Mouse (Mus musculus): ENCODE measurements around the gene Ism2. TPM values are rescaled to one million over a fixed set of nuclear protein-coding genes. Genes with fewer than 3 reads are reported as not detected.
"Not testable (repeated sequence)": the region's sequence is repeated elsewhere in the genome, so short reads cannot be mapped to it uniquely, and the experiment has no call there.

Gene Ism2
- polyA plus RNA-seq, 1 experiment from 2014 or later, result 1.8 TPM

DNA sequence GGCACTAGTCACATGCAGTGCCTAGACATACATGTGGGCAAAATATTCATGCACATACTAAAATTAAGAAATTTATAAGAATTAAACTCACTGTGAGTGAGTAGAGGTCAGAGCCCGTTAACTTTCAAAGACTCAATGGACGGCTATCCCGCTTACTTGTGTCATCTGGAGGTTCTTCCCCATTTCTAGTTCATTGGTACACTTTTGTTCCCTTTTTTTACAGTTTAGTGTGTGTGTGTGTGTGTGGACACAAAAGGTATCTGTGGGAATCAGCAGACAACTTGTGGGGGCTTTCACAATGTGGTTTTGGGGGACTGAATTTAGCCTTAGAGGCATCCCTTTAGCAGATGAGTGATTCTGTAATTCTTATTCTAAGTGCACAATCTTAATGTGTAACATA lies 25.9 kb upstream of the Ism2 start:
- Histone ChIP-seq H3K27ac (no peak overlapping the region), H3K36me3 (replicated peaks) (no peaks in the 10 kb centered on the region), H3K27me3 (ENCODE audit: poor library complexity, severe bottlenecking) (peaks cover 51% of the 10 kb centered on the region), H3K4me1 (peaks cover 47% of the 10 kb centered on the region), H3K4me3 (no peak overlapping the region), H3K9me3 (no peaks in the 10 kb centered on the region)
- WGBS, result 90% methylated on average over 3 of the region's 3 CpGs
- DNase-seq (ENCODE audit: extremely low spot score, low spot score), result no peak

DNA sequence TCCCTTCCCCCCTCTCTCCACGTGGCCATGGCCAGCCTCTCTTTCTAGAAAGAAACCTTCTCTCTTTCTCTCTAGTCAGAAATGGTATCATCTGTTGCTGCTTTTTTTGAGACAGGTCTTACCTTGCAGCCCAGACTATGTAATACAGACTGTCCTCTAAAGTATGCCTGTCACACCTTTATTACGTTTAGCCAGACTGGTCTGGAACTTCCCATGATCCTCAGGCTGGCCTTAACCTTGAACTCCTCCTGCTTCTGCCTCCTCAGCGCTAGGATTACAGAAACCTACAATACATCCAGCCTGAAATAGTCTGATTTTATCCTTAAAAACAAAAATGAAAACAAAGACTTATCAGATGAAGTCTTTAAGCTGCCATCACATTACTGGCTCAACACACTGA lies 19.7 kb upstream of the Ism2 start:
- Histone ChIP-seq H3K4me1 (no peaks in the 10 kb centered on the region), H3K36me3 (replicated peaks) (peaks cover 3% of the 10 kb centered on the region), H3K27ac (no peak overlapping the region), H3K27me3 (ENCODE audit: poor library complexity, severe bottlenecking) (peaks cover 8% of the 10 kb centered on the region; the same call in 1 of the 2 replicates), H3K4me3 (no peak overlapping the region), H3K9me3 (no peaks in the 10 kb centered on the region)
- DNase-seq (ENCODE audit: extremely low spot score, low spot score), result no peak
- WGBS, result 83% methylated on average over 3 of the region's 3 CpGs

GRCm38 (mm10) chr12:87317951-87318350 lies 18.4 kb upstream of the Ism2 start:
- H3K4me3 ChIP-seq, result no peak overlapping the region
- H3K9me3 ChIP-seq, result no peaks in the 10 kb centered on the region
- peaks cover 5% of the 10 kb centered on the region for H3K36me3 ChIP-seq (replicated peaks)
- 56% methylated on average over 1 of the region's 1 CpGs for WGBS
- no peaks in the 10 kb centered on the region for H3K4me1 ChIP-seq
- H3K27me3 ChIP-seq (ENCODE audit: poor library complexity, severe bottlenecking), result no peaks in the 10 kb centered on the region
- no peak for DNase-seq (ENCODE audit: extremely low spot score, low spot score)
- H3K27ac ChIP-seq, result no peak overlapping the region

DNA sequence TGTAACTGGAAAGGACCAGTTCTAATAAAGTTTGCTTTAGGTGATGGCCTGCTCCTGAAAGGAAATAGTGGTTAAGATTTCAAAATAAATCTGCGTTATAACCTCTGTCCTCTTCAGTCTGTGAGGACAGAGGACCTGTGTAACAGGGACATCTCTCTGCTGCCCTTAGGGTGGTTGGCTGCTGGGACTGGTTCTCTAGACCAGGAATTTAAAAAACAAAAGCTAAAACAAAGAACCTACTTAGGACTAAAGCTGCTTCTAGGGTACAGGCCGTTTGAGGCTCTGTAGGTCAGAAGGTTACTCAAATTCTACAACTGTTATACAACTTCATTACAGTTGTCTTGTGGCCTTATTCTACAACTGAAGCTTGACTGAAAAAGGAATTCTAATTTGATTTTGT lies 13.6 kb upstream of the Ism2 start:
- no peaks in the 10 kb centered on the region for H3K27me3 ChIP-seq (ENCODE audit: poor library complexity, severe bottlenecking)
- WGBS, result 56% methylated on average over 2 of the region's 2 CpGs

GRCm38 (mm10) chr12:87306584-87306844 lies 7.0 kb upstream of the Ism2 start:
- H3K27ac ChIP-seq; H3K4me3 ChIP-seq; H3K27me3 ChIP-seq (ENCODE audit: poor library complexity, severe bottlenecking); DNase-seq (ENCODE audit: extremely low spot score, low spot score); H3K4me1 ChIP-seq; H3K9me3 ChIP-seq: not testable (repeated sequence)
- 81% methylated on average over 4 of the region's 4 CpGs for WGBS
- peaks cover 25% of the 10 kb centered on the region for H3K36me3 ChIP-seq (replicated peaks)

More for the DNA sequence above, 13.6 kb upstream of the Ism2 start:
- Histone ChIP-seq H3K36me3 (replicated peaks) (peaks cover 44% of the 10 kb centered on the region), H3K4me1 (no peaks in the 10 kb centered on the region), H3K4me3 (no peak overlapping the region), H3K9me3 (no peaks in the 10 kb centered on the region), H3K27ac (no peak overlapping the region)
- no peak for DNase-seq (ENCODE audit: extremely low spot score, low spot score)

DNA sequence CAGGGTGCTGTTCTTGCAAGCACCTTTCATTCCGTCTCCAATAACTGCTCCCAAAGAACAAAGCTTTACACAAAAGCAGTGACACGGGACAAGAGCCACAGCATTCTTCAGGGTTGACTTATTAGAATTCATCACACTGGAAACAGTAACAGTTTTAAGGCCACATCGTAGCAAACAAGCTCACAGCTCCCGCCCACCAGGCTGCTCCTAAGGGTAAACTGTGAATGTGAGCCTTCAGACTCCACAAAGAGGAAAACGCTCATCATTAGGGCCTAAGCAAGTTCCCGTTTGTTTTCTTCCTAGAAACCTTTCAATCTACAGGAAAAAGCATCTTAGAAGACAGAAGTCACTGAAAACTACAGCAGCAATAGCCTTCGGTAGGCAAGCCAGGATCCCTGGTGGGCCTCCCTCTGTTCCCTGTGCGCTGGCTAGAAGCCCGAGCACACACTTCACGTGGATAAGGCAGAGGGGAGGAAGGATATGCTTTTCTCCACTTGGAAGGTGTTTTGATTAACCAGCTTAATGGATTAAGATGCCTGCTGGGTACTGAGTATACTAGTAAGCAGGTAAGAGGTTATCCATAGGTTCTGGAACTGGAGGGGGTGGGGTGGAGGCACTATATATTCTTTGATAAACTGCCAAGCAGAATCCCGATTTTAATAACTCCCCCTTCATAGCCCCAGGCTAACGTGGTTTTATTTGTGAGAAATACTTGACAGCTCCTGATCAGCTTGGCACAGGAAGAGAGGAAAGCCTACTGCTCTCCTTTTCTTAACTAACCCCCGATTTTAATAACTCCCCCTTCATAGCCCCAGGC lies 6.5 kb upstream of the Ism2 start:
- DNase-seq (ENCODE audit: extremely low spot score, low spot score), result no peak
- Histone ChIP-seq H3K36me3 (replicated peaks) (peaks cover 25% of the 10 kb centered on the region), H3K27ac (0 out of 2 replicates have a peak overlapping the region, but pooled peaks have one; percentile 15), H3K27me3 (ENCODE audit: poor library complexity, severe bottlenecking) (peaks cover 14% of the 10 kb centered on the region), H3K4me3 (no peak overlapping the region), H3K4me1 (peaks cover 9% of the 10 kb centered on the region), H3K9me3 (no peaks in the 10 kb centered on the region)
- WGBS, result 41% methylated on average over 13 of the region's 13 CpGs

DNA sequence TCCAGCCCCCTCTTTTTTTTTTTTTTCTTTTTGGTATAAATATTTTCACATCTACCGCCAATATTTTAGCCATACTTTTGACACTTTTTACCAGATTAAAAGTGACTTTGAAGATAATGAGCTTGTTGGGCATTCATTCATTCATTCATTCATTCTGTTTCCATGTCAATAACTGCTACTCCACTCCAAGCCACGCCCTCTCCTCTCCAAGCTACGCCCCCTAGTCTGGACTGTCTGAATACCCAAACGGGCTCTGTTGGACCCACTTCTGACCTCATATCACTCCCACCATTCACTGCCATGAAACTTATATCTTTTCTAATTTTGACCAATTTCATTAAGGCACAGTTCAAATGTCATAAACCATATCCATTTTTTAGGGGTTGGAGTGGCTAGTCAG lies 1.7 kb upstream of the Ism2 start:
- no peak for DNase-seq (ENCODE audit: extremely low spot score, low spot score)
- H3K4me3 ChIP-seq, result no peak overlapping the region
- H3K27me3 ChIP-seq (ENCODE audit: poor library complexity, severe bottlenecking), result peaks cover 46% of the 10 kb centered on the region
- WGBS, result 44% methylated on average over 4 of the region's 4 CpGs
- H3K36me3 ChIP-seq (replicated peaks), result no peaks in the 10 kb centered on the region
- no peak overlapping the region for H3K27ac ChIP-seq
- H3K9me3 ChIP-seq, result no peaks in the 10 kb centered on the region
- H3K4me1 ChIP-seq, result peaks cover 27% of the 10 kb centered on the region

- no peaks in the 10 kb centered on the region for H3K36me3 ChIP-seq (replicated peaks)
- no peaks in the 10 kb centered on the region for H3K9me3 ChIP-seq
- peak overlapping the region; percentile 86; the same call in 1 of the 2 replicates for H3K27ac ChIP-seq
- H3K27me3 ChIP-seq (ENCODE audit: poor library complexity, severe bottlenecking), result peaks cover 46% of the 10 kb centered on the region
- peaks cover 19% of the 10 kb centered on the region for H3K4me1 ChIP-seq
- WGBS, result 1% methylated on average over 9 of the region's 9 CpGs
- DNase-seq (ENCODE audit: extremely low spot score, low spot score), result no peak
- peak overlapping the region; percentile 67 for H3K4me3 ChIP-seq
These were observed 861 bp upstream of the Ism2 start for GRCm38 (mm10) chr12:87300441-87300690.

DNA sequence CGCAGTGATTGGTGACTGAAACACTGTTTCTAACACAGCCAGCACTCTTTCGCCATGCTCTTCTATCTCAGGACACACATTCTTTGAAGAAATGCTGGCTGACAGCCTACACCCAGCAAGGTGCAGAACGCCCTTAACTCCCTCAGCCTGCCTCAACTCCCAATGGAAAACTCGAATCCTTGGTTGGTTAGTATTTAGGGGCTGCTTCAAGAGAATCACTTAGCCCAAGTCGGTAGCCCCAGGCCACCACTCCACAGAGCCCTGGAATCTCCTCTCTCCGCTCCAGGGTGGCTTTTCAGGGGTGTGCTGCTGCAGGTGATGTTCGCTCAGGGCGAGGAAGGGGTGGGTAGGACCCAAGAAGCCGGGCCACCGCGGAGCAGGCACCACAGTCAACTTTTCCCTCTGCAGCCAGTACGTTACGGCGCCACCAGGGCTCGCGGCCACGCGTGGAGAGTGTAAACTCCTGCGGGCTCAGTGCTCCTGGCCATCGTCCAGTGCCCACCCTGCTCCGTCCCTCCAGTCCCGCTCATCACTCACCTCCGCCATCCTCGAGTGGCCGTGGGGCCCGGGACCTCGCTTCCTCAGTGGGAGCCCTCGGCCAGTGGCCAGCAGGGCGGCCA lies 358 bp downstream of the Ism2 start:
- Histone ChIP-seq H3K4me1 (peaks cover 18% of the 10 kb centered on the region), H3K4me3 (peak overlapping the region; percentile 67), H3K27ac (peak overlapping the region; percentile 86), H3K27me3 (ENCODE audit: poor library complexity, severe bottlenecking) (peaks cover 46% of the 10 kb centered on the region), H3K9me3 (no peaks in the 10 kb centered on the region), H3K36me3 (replicated peaks) (no peaks in the 10 kb centered on the region)
- DNase-seq (ENCODE audit: extremely low spot score, low spot score), result peak; percentile 22
- 10% methylated on average over 29 of the region's 29 CpGs for WGBS

GRCm38 (mm10) chr12:87293934-87294333 lies 5.6 kb downstream of the Ism2 start:
- no peak overlapping the region for H3K27ac ChIP-seq
- H3K9me3 ChIP-seq, result no peaks in the 10 kb centered on the region
- H3K4me3 ChIP-seq, result no peak overlapping the region
- WGBS, result 66% methylated on average over 6 of the region's 6 CpGs
- no peak for DNase-seq (ENCODE audit: extremely low spot score, low spot score)
- no peaks in the 10 kb centered on the region for H3K36me3 ChIP-seq (replicated peaks)
- H3K4me1 ChIP-seq, result peaks cover under 1% of the 10 kb centered on the region; the same call in 1 of the 2 replicates
- peaks cover 12% of the 10 kb centered on the region for H3K27me3 ChIP-seq (ENCODE audit: poor library complexity, severe bottlenecking)

DNA sequence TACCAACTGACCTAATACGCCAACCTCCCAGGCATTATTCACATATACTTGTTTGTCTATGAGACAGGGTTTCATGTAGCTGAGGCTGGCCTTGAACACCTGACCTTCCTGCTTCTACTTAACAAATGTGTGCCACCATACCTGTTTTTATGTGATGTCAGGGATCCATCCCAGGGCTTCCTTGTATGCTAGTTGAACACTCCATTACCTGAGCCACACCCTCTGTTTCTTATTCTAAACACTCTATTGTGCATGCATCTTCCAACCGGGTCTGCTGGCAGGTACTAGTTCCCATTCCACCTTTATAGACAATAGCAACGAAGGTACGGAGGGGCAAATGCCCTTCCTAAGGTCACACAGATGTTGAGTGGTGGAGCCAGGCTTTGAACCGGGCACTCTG lies 10.4 kb downstream of the Ism2 start:
- H3K36me3 ChIP-seq (replicated peaks), result no peaks in the 10 kb centered on the region
- H3K27ac ChIP-seq, result no peak overlapping the region
- no peak overlapping the region for H3K4me3 ChIP-seq
- 90% methylated on average over 5 of the region's 5 CpGs for WGBS
- no peak for DNase-seq (ENCODE audit: extremely low spot score, low spot score)
- H3K9me3 ChIP-seq, result no peaks in the 10 kb centered on the region
- H3K4me1 ChIP-seq, result 0 out of 2 replicates have a peak, but pooled peaks cover under 1% of the 10 kb centered on the region
- H3K27me3 ChIP-seq (ENCODE audit: poor library complexity, severe bottlenecking), result no peaks in the 10 kb centered on the region

- Histone ChIP-seq H3K36me3 (replicated peaks) (no peaks in the 10 kb centered on the region), H3K27me3 (ENCODE audit: poor library complexity, severe bottlenecking) (no peaks in the 10 kb centered on the region), H3K4me1 (peaks cover 11% of the 10 kb centered on the region), H3K4me3 (no peak overlapping the region), H3K27ac (no peak overlapping the region), H3K9me3 (no peaks in the 10 kb centered on the region)
- 87% methylated on average over 5 of the region's 5 CpGs for WGBS
- no peak for DNase-seq (ENCODE audit: extremely low spot score, low spot score)
These were observed 14.8 kb downstream of the Ism2 start for GRCm38 (mm10) chr12:87284726-87285125.

- 80% methylated on average over 4 of the region's 4 CpGs for WGBS
- Histone ChIP-seq H3K9me3 (no peaks in the 10 kb centered on the region), H3K27ac (no peak overlapping the region), H3K27me3 (ENCODE audit: poor library complexity, severe bottlenecking) (no peaks in the 10 kb centered on the region), H3K4me1 (peaks cover 16% of the 10 kb centered on the region), H3K4me3 (no peak overlapping the region), H3K36me3 (replicated peaks) (no peaks in the 10 kb centered on the region)
- no peak for DNase-seq (ENCODE audit: extremely low spot score, low spot score)
These were observed 15.2 kb downstream of the Ism2 start for GRCm38 (mm10) chr12:87284268-87284667.

Data from forebrain, embryonic 10.5 days (tissue).